Mouse (Mus musculus) hindbrain, embryonic 12.5 days (tissue): ENCODE measurements around the gene Gse1. TPM values are rescaled to one million over a fixed set of nuclear protein-coding genes. Genes with fewer than 3 reads are reported as not detected.

Experiments
- ATAC-seq: fragments of 200-750 bp; cut with Nextera tagmentation; 2 replicates; pipeline ENCODE4 v1.8.0; 2017; ENCODE audit warnings: moderate TSS enrichment; ENCODE audit not compliant: low FRiP score
- H3K27ac ChIP-seq: fragments of 300-500 bp; sonication (generic); 2 replicates; pipeline ENCODE4 v1.5.1; 2016; ENCODE audit warnings: mild to moderate bottlenecking
- H3K27me3 ChIP-seq: fragments of 300-500 bp; sonication (generic); 2 replicates; pipeline ENCODE4 v1.6.1; 2016; ENCODE audit warnings: mild to moderate bottlenecking
- H3K36me3 ChIP-seq: fragments of 300-500 bp; sonication (generic); 2 replicates; pipeline ENCODE4 v1.6.1; 2016; ENCODE audit warnings: mild to moderate bottlenecking
- H3K4me1 ChIP-seq: fragments of 300-500 bp; sonication (generic); 2 replicates; pipeline ENCODE4 v1.6.1; 2016
- H3K4me2 ChIP-seq: fragments of 300-500 bp; sonication (generic); replicated peaks from 2 replicates; pipeline ENCODE4 v1.6.1; 2016; ENCODE audit warnings: mild to moderate bottlenecking
- H3K4me3 ChIP-seq: fragments of 300-500 bp; sonication (generic); 2 replicates; pipeline ENCODE4 v1.5.1; 2016; ENCODE audit warnings: mild to moderate bottlenecking
- H3K9ac ChIP-seq: fragments of 300-500 bp; sonication (generic); 2 replicates; pipeline ENCODE4 v1.6.1; 2016; ENCODE audit warnings: mild to moderate bottlenecking, moderate library complexity
- H3K9me3 ChIP-seq: fragments of 300-500 bp; sonication (generic); replicated peaks from 2 replicates; pipeline ENCODE4 v1.6.1; 2016; ENCODE audit warnings: mild to moderate bottlenecking
- WGBS: fragments of 180-500 bp; shearing (Covaris S2); methylation state at CpG from one replicate; pipeline ENCODE4 v1.1.7; 2016; 5-methylcytosine and 5-hydroxymethylcytosine counted together
- polyA plus RNA-seq: library from polyadenylated mRNA; unstranded; fragments of >200 nt; fragmentation: Nextera tagmentation; extraction: Ambion mirVana; gene quantifications from 2 replicates; pipeline ENCODE4 v1.2.1, GENCODE M21; 2016

Gse1 gene
- polyA plus RNA-seq, 1 experiment from 2014 or later = 24.0 TPM

- H3K4me2 ChIP-seq = no peak overlapping the region
- H3K27ac ChIP-seq = no peak overlapping the region
- WGBS = 91% methylated on average over 7 of the region's 7 CpGs
- no peaks in the 10 kb centered on the region for H3K9me3 ChIP-seq
- H3K9ac ChIP-seq = no peak overlapping the region
- no peaks in the 10 kb centered on the region for H3K36me3 ChIP-seq
- no peak for ATAC-seq
- no peak overlapping the region for H3K4me3 ChIP-seq
- H3K27me3 ChIP-seq = peaks cover 6% of the 10 kb centered on the region
- peaks cover 66% of the 10 kb centered on the region for H3K4me1 ChIP-seq
Measured at GRCm38 (mm10) chr8:120467598-120467997, 239.3 kb downstream of the Gse1 start.

GRCm38 (mm10) chr8:120470170-120470569, 241.9 kb downstream of the Gse1 start:
- no peak overlapping the region for H3K27ac ChIP-seq
- H3K27me3 ChIP-seq = peaks cover 2% of the 10 kb centered on the region; the same call in 1 of the 2 replicates
- 90% methylated on average over 12 of the region's 12 CpGs for WGBS
- H3K4me1 ChIP-seq = peaks cover 70% of the 10 kb centered on the region
- ATAC-seq = no peak
- H3K36me3 ChIP-seq = no peaks in the 10 kb centered on the region
- no peak overlapping the region for H3K4me2 ChIP-seq
- no peaks in the 10 kb centered on the region for H3K9me3 ChIP-seq
- no peak overlapping the region for H3K4me3 ChIP-seq
- no peak overlapping the region for H3K9ac ChIP-seq

- H3K9ac ChIP-seq = no peak overlapping the region; the same call in 1 of the 2 replicates
- no peaks in the 10 kb centered on the region for H3K36me3 ChIP-seq
- no peak overlapping the region for H3K4me2 ChIP-seq
Measured at GRCm38 (mm10) chr8:120471166-120471565, 242.9 kb downstream of the Gse1 start.

GRCm38 (mm10) chr8:120471752-120472151, 243.5 kb downstream of the Gse1 start:
- H3K36me3 ChIP-seq = no peaks in the 10 kb centered on the region
- 0 out of 2 replicates have a peak overlapping the region, but pooled peaks have one; percentile 27 for H3K9ac ChIP-seq
- no peak overlapping the region for H3K4me2 ChIP-seq
- WGBS = 45% methylated on average over 2 of the region's 2 CpGs
- peaks cover 2% of the 10 kb centered on the region; the same call in 1 of the 2 replicates for H3K27me3 ChIP-seq
- H3K4me3 ChIP-seq = no peak overlapping the region
- ATAC-seq = 0 out of 2 replicates have a peak, but pooled peaks have one; percentile 12
- peaks cover 72% of the 10 kb centered on the region for H3K4me1 ChIP-seq
- H3K27ac ChIP-seq = peak overlapping the region; percentile 66
- no peaks in the 10 kb centered on the region for H3K9me3 ChIP-seq

More at GRCm38 (mm10) chr8:120471166-120471565, 242.9 kb downstream of the Gse1 start:
- 5% methylated on average over 7 of the region's 7 CpGs for WGBS
- H3K9me3 ChIP-seq = no peaks in the 10 kb centered on the region
- ATAC-seq = no peak
- H3K27me3 ChIP-seq = peaks cover 2% of the 10 kb centered on the region; the same call in 1 of the 2 replicates
- peaks cover 70% of the 10 kb centered on the region for H3K4me1 ChIP-seq
- peak overlapping the region; percentile 66 for H3K27ac ChIP-seq
- H3K4me3 ChIP-seq = no peak overlapping the region

- no peak for ATAC-seq
- peak overlapping the region; percentile 66 for H3K27ac ChIP-seq
- H3K36me3 ChIP-seq = no peaks in the 10 kb centered on the region
- peaks cover 72% of the 10 kb centered on the region for H3K4me1 ChIP-seq
- 36% methylated on average over 16 of the region's 16 CpGs for WGBS
- no peak overlapping the region for H3K4me3 ChIP-seq
- H3K27me3 ChIP-seq = peaks cover 2% of the 10 kb centered on the region; the same call in 1 of the 2 replicates
- peak overlapping the region; percentile 11; the same call in 1 of the 2 replicates for H3K4me2 ChIP-seq
- H3K9me3 ChIP-seq = no peaks in the 10 kb centered on the region
- H3K9ac ChIP-seq = peak overlapping the region; percentile 27; the same call in 1 of the 2 replicates
Measured at GRCm38 (mm10) chr8:120472230-120472629, 244.0 kb downstream of the Gse1 start.

GRCm38 (mm10) chr8:120473729-120474364, 245.6 kb downstream of the Gse1 start:
- Histone ChIP-seq H3K4me2 (no peak overlapping the region), H3K27ac (no peak overlapping the region), H3K4me3 (no peak overlapping the region), H3K4me1 (peaks cover 70% of the 10 kb centered on the region), H3K9me3 (no peaks in the 10 kb centered on the region), H3K36me3 (no peaks in the 10 kb centered on the region), H3K27me3 (0 out of 2 replicates have a peak, but pooled peaks cover 2% of the 10 kb centered on the region), H3K9ac (no peak overlapping the region)
- no peak for ATAC-seq
- WGBS = 76% methylated on average over 13 of the region's 13 CpGs

GRCm38 (mm10) chr8:120474496-120475235, 246.4 kb downstream of the Gse1 start:
- Histone ChIP-seq H3K4me3 (no peak overlapping the region), H3K4me2 (no peak overlapping the region), H3K9ac (no peak overlapping the region), H3K27ac (no peak overlapping the region), H3K36me3 (no peaks in the 10 kb centered on the region), H3K9me3 (no peaks in the 10 kb centered on the region), H3K4me1 (peaks cover 67% of the 10 kb centered on the region), H3K27me3 (0 out of 2 replicates have a peak, but pooled peaks cover 2% of the 10 kb centered on the region)
- ATAC-seq = no peak
- 86% methylated on average over 11 of the region's 11 CpGs for WGBS

- Histone ChIP-seq H3K4me2 (no peak overlapping the region), H3K9ac (no peak overlapping the region), H3K4me3 (no peak overlapping the region), H3K27ac (0 out of 2 replicates have a peak overlapping the region, but pooled peaks have one; percentile 85), H3K27me3 (no peaks in the 10 kb centered on the region), H3K36me3 (no peaks in the 10 kb centered on the region), H3K4me1 (peaks cover 58% of the 10 kb centered on the region), H3K9me3 (no peaks in the 10 kb centered on the region)
- ATAC-seq = no peak
- 69% methylated on average over 10 of the region's 10 CpGs for WGBS
Measured at GRCm38 (mm10) chr8:120475462-120476201, 247.4 kb downstream of the Gse1 start.

- H3K9ac ChIP-seq = no peak overlapping the region
- peak overlapping the region; percentile 85 for H3K27ac ChIP-seq
- H3K9me3 ChIP-seq = no peaks in the 10 kb centered on the region
- WGBS = 44% methylated on average over 25 of the region's 25 CpGs
- H3K4me1 ChIP-seq = peaks cover 50% of the 10 kb centered on the region
- ATAC-seq = peak; percentile 24
- no peaks in the 10 kb centered on the region for H3K27me3 ChIP-seq
- H3K4me3 ChIP-seq = no peak overlapping the region
- H3K36me3 ChIP-seq = no peaks in the 10 kb centered on the region
- no peak overlapping the region for H3K4me2 ChIP-seq
Measured at GRCm38 (mm10) chr8:120476711-120477575, 248.7 kb downstream of the Gse1 start.

GRCm38 (mm10) chr8:120478754-120479153, 250.5 kb downstream of the Gse1 start:
- H3K4me1 ChIP-seq = peaks cover 45% of the 10 kb centered on the region
- no peak overlapping the region for H3K4me2 ChIP-seq
- H3K27me3 ChIP-seq = 0 out of 2 replicates have a peak, but pooled peaks cover 2% of the 10 kb centered on the region
- no peaks in the 10 kb centered on the region for H3K9me3 ChIP-seq
- H3K27ac ChIP-seq = no peak overlapping the region
- H3K36me3 ChIP-seq = no peaks in the 10 kb centered on the region
- 89% methylated on average over 11 of the region's 11 CpGs for WGBS
- H3K4me3 ChIP-seq = no peak overlapping the region
- no peak for ATAC-seq
- no peak overlapping the region for H3K9ac ChIP-seq

- 0 out of 2 replicates have a peak, but pooled peaks cover 6% of the 10 kb centered on the region for H3K27me3 ChIP-seq
- peaks cover 52% of the 10 kb centered on the region for H3K4me1 ChIP-seq
- no peaks in the 10 kb centered on the region for H3K9me3 ChIP-seq
- H3K9ac ChIP-seq = no peak overlapping the region
- no peaks in the 10 kb centered on the region for H3K36me3 ChIP-seq
- H3K27ac ChIP-seq = no peak overlapping the region
- no peak for ATAC-seq
- H3K4me2 ChIP-seq = no peak overlapping the region
- 85% methylated on average over 4 of the region's 4 CpGs for WGBS
- H3K4me3 ChIP-seq = no peak overlapping the region
Measured at GRCm38 (mm10) chr8:120479691-120480090, 251.4 kb downstream of the Gse1 start.
